Mouse (Mus musculus) cerebellum, adult 8-10 months (tissue): Measurements from ENCODE around the gene Ifnar2.

ENCODE experiments used
- DNase-seq: peaks from one replicate; pipeline ENCODE4 v3.0.0; 2022

Gene Ifnar2

GRCm38 (mm10) chr16:91359531-91359930 lies 13.1 kb upstream of the Ifnar2 start:
- no peak for DNase-seq

GRCm38 (mm10) chr16:91360162-91360561 lies 12.4 kb upstream of the Ifnar2 start:
- no peak for DNase-seq

DNA sequence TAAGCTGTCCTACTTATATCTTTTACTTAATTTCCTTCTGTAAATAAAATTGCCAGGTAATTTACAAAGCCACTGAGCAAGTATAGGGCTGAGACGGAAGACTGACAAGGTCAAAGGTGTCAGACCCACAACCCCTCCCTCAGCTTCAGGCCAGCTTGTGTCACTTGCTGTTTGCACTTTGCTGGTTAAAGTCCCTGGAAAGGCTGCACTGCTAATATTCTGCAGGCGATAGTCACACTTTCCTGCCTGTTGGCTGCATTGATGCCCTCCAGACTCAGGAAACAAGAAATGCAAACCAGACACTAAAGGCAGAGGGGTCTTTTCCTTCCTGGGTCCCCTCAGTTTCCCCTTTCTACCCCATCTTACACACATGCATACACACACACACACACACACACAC lies 10.6 kb upstream of the Ifnar2 start:
- DNase-seq: no peak

GRCm38 (mm10) chr16:91362616-91363272 lies 9.8 kb upstream of the Ifnar2 start:
- no peak for DNase-seq

DNA sequence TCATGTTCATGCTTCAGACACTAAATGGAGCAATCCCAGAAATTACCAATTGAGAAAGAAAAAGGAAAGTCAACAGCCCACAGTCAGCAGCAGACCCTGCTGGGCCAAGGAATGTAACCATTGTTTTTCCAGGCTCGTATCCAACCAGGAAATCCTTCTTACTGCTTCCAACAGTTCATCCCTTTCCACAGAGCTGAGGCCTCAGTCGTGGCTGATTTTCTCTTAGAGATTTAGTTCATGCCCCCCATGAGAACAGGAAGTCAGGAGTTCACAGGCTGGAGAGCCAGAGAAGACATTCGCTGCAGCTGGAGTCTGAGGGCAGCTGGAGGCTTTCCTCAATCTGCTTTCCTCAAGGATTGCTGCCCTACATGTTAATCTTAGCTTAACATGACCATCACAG lies 9.1 kb upstream of the Ifnar2 start:
- no peak for DNase-seq

DNA sequence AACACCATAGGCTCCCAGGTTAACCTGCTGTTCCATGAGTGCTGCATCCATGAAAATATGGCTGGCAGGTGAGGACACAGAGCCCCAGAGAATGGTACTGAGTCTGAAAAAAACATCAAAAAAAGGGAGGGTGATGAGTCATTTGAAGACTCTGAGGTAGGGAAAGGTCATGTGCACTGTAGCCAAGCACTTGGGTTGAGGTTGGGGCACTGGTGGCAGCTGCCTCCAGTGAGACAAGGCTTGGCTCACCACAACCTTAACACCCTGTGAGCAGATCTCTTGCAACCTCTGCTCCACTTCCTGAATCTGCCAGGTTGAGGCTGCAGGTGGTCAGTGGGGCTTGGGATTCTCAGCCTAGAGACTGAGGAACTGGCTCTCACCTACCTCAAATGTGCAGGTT lies 6.0 kb upstream of the Ifnar2 start:
- DNase-seq: no peak

- DNase-seq: no peak
These were observed 5.5 kb upstream of the Ifnar2 start for GRCm38 (mm10) chr16:91367066-91367465.

GRCm38 (mm10) chr16:91373473-91374252 lies 1.1 kb downstream of the Ifnar2 start:
- no peak for DNase-seq

DNA sequence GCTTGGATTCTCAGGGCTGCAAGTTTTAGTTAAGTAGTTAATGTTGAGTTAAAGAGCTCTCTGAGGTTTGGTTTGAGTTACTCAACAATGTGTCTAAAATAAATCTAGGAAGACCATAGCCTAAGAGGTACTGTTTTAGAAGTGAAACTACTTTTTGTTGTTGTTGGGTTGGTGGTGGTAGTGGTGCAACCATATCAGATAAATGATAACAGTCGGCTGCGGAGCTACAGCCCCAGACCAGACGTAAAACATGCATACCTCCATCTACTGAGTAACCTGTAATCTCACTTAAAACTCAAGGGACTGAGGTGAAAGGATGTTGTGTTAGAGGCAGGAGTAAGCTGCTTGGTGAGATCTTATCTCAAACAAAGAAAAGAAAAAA lies 1.7 kb downstream of the Ifnar2 start:
- DNase-seq: no peak

DNA sequence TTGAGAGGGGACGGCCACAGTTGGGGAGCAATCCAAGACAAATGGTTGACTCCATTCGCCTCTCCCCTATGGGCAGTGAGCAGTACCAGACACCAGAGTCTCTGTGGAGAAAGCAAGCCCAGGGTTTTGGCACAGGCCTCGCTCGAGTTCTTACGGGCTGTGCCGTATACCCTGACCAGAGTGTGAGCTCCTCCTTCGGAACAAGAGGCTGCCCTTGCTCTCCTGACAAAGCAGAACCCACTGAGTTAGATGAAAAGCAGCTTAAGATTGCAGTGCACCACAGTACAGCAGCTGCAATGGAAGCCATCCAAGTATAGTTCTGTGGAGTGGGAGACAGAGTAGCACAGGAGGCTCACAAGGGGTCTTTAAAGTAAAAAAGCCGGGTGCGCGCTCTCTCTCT lies 4.1 kb downstream of the Ifnar2 start:
- no peak for DNase-seq

- DNase-seq: no peak
These were observed 5.9 kb downstream of the Ifnar2 start for GRCm38 (mm10) chr16:91378431-91378986.

DNA sequence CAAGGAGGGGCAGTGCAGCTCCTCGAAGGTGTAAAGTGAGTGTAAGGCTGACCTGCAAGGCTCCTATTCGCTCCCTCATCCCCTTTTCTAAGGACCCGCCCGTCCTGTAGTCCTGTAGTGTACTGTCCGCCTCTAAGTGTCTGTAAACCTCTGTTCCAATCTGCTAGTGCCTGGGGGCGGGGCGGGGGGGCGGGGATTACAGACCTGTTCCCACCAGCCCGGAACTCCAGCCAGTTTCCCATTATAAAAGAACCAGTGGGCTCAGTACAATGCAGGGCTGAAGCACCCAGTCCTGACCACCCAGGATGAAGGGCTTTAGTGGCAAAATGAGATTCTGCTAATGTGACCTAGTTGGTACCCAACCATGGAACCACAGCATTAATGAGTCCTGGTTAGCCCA lies 6.4 kb downstream of the Ifnar2 start:
- no peak for DNase-seq

DNA sequence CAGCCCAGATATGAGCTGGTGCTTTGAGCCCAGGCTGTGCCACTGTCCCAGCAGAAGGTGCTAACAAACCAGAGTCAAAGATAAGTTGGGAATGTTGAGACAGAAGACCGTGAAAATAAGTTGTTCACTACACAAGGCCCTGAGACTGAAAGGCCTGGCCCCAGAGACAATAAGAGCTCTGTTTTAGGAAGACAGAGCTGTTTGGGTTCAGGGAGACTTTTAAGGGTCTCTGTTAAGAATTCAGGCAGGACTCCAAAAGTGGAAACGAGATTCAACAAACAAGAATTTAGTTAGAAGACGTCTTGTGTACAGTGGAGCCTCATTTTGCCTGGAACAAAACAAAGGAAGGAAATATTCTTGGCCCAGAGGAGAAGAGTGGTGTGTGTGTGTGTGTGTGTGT lies 6.8 kb downstream of the Ifnar2 start:
- no peak for DNase-seq

DNA sequence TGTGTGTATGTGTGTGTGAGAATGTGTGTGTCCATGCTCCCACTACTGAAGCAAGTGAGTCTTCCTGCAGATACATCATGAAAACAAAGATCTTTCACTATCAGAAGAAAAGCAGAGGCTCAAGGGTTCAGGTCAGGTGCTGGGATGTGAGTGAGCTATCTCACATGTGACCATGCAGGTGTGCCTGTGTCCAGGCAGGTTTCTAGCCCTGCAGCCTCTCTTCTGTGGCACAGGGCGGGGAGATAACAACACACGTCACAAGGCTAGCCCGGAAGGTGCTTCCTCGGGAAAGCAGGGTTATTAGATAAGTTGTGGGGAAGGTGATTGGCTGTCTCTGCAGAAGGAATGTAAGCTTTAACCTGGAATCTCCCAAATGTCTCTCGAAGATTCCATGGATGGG lies 7.6 kb downstream of the Ifnar2 start:
- DNase-seq: no peak

GRCm38 (mm10) chr16:91381606-91382005 lies 9.0 kb downstream of the Ifnar2 start:
- no peak for DNase-seq

- DNase-seq: no peak
These were observed 9.7 kb downstream of the Ifnar2 start for GRCm38 (mm10) chr16:91382261-91382790.

GRCm38 (mm10) chr16:91384221-91384620 lies 11.6 kb downstream of the Ifnar2 start:
- no peak for DNase-seq

- DNase-seq: no peak
These were observed 13.0 kb downstream of the Ifnar2 start for GRCm38 (mm10) chr16:91385621-91386020.

DNA sequence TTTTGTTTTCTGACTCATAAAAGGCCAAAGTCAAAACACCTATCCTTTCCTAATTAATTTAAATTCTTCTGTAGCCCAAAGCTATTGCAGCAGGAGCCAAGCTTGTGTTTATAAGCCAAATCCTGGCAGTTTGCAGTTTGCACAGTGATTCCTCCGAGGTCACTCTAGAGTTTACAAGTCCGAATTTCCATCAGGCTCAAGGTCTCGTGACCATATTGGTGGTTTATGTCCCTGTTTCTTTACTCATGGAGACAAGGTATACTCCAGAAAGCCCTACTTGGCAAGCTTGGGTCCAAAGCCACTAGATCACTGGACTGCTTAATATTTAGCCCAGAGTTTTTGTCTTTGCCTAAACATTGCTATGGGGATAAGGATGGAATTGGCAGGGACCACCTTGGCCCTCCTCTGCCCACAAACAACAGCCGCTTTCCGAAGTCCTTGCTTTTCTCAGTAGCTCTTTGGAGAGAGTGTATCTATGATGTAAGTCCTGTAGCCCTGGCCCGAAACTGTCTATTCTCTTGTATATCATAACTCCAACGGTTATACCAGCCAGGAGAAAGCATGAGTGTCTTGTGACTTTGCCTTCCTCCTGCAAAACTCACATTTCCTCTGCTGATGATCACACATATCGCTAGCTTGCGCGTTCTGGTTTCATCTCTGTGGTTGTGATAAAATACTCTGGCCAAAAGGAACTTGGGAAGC lies 14.0 kb downstream of the Ifnar2 start:
- no peak for DNase-seq

- DNase-seq: no peak
These were observed 14.5 kb downstream of the Ifnar2 start for GRCm38 (mm10) chr16:91387121-91387486.

DNA sequence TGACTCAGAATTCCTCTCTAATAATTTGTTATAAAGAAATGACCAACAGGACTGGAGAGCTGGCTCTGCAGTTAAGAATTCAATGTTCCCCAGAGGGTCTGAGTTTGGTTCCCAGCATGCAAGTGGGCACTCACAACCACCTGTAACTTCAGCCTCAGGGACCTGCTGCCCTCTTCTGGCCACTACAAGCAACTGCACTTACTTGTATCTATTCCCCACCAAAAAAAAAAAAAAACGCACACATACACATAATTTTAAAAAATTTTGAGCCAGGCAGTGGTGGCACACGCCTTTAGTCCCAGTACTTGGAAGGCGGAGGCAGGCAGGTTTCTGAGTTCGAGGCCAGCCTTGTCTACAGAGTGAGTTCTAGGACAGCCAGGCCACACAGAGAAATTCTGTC lies 17.5 kb downstream of the Ifnar2 start:
- DNase-seq: no peak

- DNase-seq: no peak
These were observed 18.8 kb downstream of the Ifnar2 start, which contains the start of gene Gm21970 for GRCm38 (mm10) chr16:91391421-91391820. Gene Gm21970, plus strand, starts transcription at chr16:91391721.

GRCm38 (mm10) chr16:91394826-91395410 lies 22.3 kb downstream of the Ifnar2 start:
- no peak for DNase-seq
